Mouse (Mus musculus): ENCODE results near the gene Evi5l. TPM values are rescaled to one million over a fixed set of nuclear protein-coding genes. Genes with fewer than 3 reads are reported as not detected.
A peak's percentile ranks its signal among the peaks of the same experiment; 100 is the strongest.

The Evi5l gene
- 100 to 1,000 TPM in 1 of 2 experiments, 10 to 100 TPM in 1; 98.1 to 102 TPM for total RNA-seq (2021)
- long read RNA-seq, experiment 1, transcript Evi5l-203 (20 exons, 3,938 nt): major isoform, 79 of 144 reads
- long read RNA-seq, experiment 1, partial matches to known transcripts: 20 of 144 reads
- long read RNA-seq, experiment 1, other reads (novel, unspliced or antisense): 39 of 144 reads
- long read RNA-seq, experiment 2, transcript Evi5l-203 (20 exons, 3,938 nt): major isoform, 35 of 76 reads
- long read RNA-seq, experiment 2, partial matches to known transcripts: 14 of 76 reads
- long read RNA-seq, experiment 2, other reads (novel, unspliced or antisense): 24 of 76 reads

GRCm38 (mm10) chr8:4165852-4166751 is at the start of gene Evi5l:
TSS of gene Evi5l (plus strand) at chr8:4166567.
- DNase-seq (ENCODE audit: low spot score in 2 of 2): peak; percentile 98 to 99

GRCm38 (mm10) chr8:4133798-4134197 is 32.6 kb upstream of the Evi5l start, which contains the start of gene Cd209g:
TSS of gene Cd209g (plus strand) at chr8:4134098.
- no peak for DNase-seq (ENCODE audit: low spot score in 2 of 2)

GRCm38 (mm10) chr8:4139660-4140646 is 26.4 kb upstream of the Evi5l start:
- DNase-seq (ENCODE audit: low spot score in 2 of 2): peak; percentile 74 to 81

- DNase-seq (ENCODE audit: low spot score in 2 of 2): no peak
These were observed 24.6 kb upstream of the Evi5l start for GRCm38 (mm10) chr8:4141721-4142120.

GRCm38 (mm10) chr8:4147272-4147671 is 19.1 kb upstream of the Evi5l start:
- no peak for DNase-seq (ENCODE audit: low spot score in 2 of 2)

GRCm38 (mm10) chr8:4154878-4155277 is 11.5 kb upstream of the Evi5l start:
- no peak for DNase-seq (ENCODE audit: low spot score in 2 of 2)

GRCm38 (mm10) chr8:4162786-4163185 is 3.6 kb upstream of the Evi5l start:
- DNase-seq (ENCODE audit: low spot score in 2 of 2): no peak

- no peak for DNase-seq (ENCODE audit: low spot score in 2 of 2)
These were observed 1.1 kb upstream of the Evi5l start for GRCm38 (mm10) chr8:4165176-4165851.

- DNase-seq (ENCODE audit: low spot score in 2 of 2): peak in 1 of 2 experiments; percentile 18
These were observed 636 bp downstream of the Evi5l start for GRCm38 (mm10) chr8:4166881-4167525.

- no peak for DNase-seq (ENCODE audit: low spot score in 2 of 2)
These were observed 1.6 kb downstream of the Evi5l start for GRCm38 (mm10) chr8:4167918-4168317.

GRCm38 (mm10) chr8:4172486-4172885 is 6.1 kb downstream of the Evi5l start:
- no peak for DNase-seq (ENCODE audit: low spot score in 2 of 2)

- DNase-seq (ENCODE audit: low spot score in 2 of 2): no peak
These were observed 7.7 kb downstream of the Evi5l start for GRCm38 (mm10) chr8:4174018-4174417.

GRCm38 (mm10) chr8:4183409-4183808 is 17.0 kb downstream of the Evi5l start:
- DNase-seq (ENCODE audit: low spot score in 2 of 2): no peak

GRCm38 (mm10) chr8:4186151-4186550 is 19.8 kb downstream of the Evi5l start:
- no peak for DNase-seq (ENCODE audit: low spot score in 2 of 2)

- DNase-seq (ENCODE audit: low spot score in 2 of 2): no peak
These were observed 22.2 kb downstream of the Evi5l start for GRCm38 (mm10) chr8:4188605-4189004.

- DNase-seq (ENCODE audit: low spot score in 2 of 2): no peak
These were observed 22.8 kb downstream of the Evi5l start for GRCm38 (mm10) chr8:4189031-4189722.

GRCm38 (mm10) chr8:4192305-4192704 is 25.9 kb downstream of the Evi5l start:
- DNase-seq (ENCODE audit: low spot score in 2 of 2): no peak

GRCm38 (mm10) chr8:4192807-4193587 is 26.6 kb downstream of the Evi5l start:
- peak; percentile 91 to 92 for DNase-seq (ENCODE audit: low spot score in 2 of 2)

- DNase-seq (ENCODE audit: low spot score in 2 of 2): no peak
These were observed 27.2 kb downstream of the Evi5l start for GRCm38 (mm10) chr8:4193588-4193894.

Measured in left cerebral cortex, adult 18-20 months (tissue).